Mouse (Mus musculus): ENCODE data around the gene Dupd1. TPM values are rescaled to one million over a fixed set of nuclear protein-coding genes. Genes with fewer than 3 reads are reported as not detected.

Dupd1 gene
- total RNA-seq, 2 experiments from 2014 or later: 0.42 TPM; not detected in 1

DNA sequence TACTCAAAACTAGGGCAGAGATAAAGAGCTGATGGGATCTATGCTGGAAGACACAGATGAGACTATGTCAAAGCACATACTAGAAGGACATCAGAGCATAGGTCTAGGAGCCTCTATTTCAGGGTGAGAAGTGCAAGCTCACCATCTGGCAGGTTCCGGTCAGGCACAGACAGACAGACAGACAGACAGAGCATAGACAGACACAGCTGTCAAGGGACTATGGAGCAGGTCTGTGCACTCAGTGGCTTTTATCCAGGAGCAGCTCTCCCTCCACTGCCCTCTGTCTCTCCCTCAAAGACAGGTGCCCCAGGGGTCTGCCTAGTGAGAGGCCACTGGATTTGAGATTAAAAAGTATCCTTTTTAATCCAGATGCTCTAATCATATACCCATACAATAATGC, 29.8 kb upstream of the Dupd1 start:
- TF ChIP-seq CTCF (conservative IDR thresholded peaks at IDR 0.05): no peak
- no peak overlapping the region for H3K4me3 ChIP-seq
- DNase-seq (ENCODE audit: low spot score in 2 of 2): no peak
- H3K27ac ChIP-seq: no peak overlapping the region

DNA sequence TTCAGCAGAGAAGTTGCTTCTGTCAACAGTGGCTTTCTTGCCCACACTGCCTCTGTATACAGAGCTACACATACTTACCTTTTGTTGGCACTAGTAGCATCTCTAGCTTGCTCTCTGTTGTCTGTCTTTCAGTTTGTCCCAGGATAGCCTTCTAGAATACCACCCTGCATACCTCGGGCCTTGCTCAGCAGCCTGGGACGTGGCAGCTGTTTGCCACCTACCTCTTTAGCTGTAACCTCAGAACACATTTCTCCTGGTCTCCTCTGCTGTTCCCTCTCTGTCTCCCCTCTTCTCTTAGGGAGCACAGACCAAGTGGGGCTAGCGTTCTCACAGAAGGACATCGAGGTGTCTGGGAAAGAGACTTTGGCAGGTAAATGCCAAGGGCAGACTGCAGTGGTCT, 28.1 kb upstream of the Dupd1 start:
- DNase-seq (ENCODE audit: low spot score in 2 of 2): no peak
- no peak overlapping the region for H3K4me3 ChIP-seq
- H3K27ac ChIP-seq: no peak overlapping the region
- TF ChIP-seq CTCF (conservative IDR thresholded peaks at IDR 0.05): no peak

DNA sequence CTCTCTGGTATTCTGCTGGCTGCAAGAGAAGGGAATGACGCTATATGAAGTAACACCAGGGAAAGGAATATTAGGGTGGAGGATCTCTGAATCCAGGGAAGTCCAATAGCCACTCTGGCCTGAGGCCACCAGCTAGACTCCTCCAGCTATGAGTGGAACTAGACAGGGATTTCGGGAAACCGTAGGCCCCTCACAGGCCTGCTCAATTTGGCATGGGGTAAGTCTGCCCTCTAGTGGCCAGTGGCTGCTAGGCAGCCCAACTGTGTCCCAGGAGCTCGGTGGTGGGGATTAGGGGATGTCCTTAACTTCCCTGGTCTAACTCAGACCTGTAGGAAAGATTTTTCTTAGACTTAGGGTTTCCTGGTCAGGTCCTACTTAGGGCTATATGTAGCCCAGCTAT, 27.4 kb upstream of the Dupd1 start:
- peak; percentile 100 for TF ChIP-seq CTCF (conservative IDR thresholded peaks at IDR 0.05)
- peak; percentile 72 to 94 for DNase-seq (ENCODE audit: low spot score in 2 of 2)
- Histone ChIP-seq H3K27ac (0 out of 2 replicates have a peak overlapping the region, but pooled peaks have one; percentile 7), H3K4me3 (no peak overlapping the region)

GRCm38 (mm10) chr14:21741314-21741713, 26.9 kb upstream of the Dupd1 start:
- 0 out of 2 replicates have a peak overlapping the region, but pooled peaks have one; percentile 7 for H3K27ac ChIP-seq
- no peak overlapping the region for H3K4me3 ChIP-seq
- no peak for TF ChIP-seq CTCF (conservative IDR thresholded peaks at IDR 0.05)
- no peak for DNase-seq (ENCODE audit: low spot score in 2 of 2)

DNA sequence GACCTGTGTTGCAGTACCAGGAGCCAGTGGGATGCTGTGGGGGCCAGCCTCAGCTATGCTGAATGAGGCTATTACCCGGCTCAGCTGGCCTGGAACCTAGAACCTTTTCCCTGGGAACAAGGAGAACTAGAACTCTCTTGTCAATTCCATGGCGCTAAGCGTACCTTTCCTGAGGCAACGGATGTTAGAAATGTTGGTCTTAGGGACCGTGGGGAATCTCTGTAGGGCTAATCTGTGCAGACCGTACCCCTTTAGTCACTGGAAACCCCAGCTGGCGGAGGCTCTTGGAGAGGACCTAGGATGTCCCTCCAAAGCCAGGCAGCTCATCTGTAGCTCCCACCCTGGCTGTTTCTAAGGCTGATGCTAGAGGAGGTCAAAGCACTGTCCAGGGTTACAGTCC, 26.0 kb upstream of the Dupd1 start:
- Histone ChIP-seq H3K4me3 (no peak overlapping the region), H3K27ac (no peak overlapping the region)
- DNase-seq (ENCODE audit: low spot score in 2 of 2): no peak
- TF ChIP-seq CTCF (conservative IDR thresholded peaks at IDR 0.05): no peak

GRCm38 (mm10) chr14:21733131-21733905, 18.9 kb upstream of the Dupd1 start:
- no peak overlapping the region for H3K4me3 ChIP-seq
- TF ChIP-seq CTCF (conservative IDR thresholded peaks at IDR 0.05): no peak
- no peak for DNase-seq (ENCODE audit: low spot score in 2 of 2)
- H3K27ac ChIP-seq: peak overlapping the region; percentile 37; the same call in 1 of the 2 replicates

DNA sequence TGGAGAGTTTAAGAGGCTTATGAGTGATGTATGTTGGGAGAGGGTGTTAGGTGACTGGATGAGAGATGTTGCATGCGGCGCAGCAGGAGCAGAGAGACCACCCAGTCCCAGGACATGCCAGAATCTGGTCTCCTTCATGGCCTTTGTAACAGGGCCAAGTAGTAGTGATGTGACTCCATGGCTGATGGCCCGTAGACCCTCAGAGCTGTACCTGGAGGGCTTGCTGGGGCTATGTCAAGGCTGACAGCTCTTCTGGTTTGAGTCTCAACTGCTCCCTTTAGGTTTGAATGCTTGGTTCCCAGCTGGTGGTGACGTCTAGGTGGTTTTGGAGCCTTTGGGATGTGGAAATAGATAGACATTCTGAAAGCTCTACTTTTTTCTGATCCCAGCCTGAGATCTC, 15.6 kb upstream of the Dupd1 start:
- DNase-seq (ENCODE audit: low spot score in 2 of 2): no peak
- Histone ChIP-seq H3K4me3 (no peak overlapping the region), H3K27ac (peak overlapping the region; percentile 89)
- TF ChIP-seq CTCF (conservative IDR thresholded peaks at IDR 0.05): no peak

DNA sequence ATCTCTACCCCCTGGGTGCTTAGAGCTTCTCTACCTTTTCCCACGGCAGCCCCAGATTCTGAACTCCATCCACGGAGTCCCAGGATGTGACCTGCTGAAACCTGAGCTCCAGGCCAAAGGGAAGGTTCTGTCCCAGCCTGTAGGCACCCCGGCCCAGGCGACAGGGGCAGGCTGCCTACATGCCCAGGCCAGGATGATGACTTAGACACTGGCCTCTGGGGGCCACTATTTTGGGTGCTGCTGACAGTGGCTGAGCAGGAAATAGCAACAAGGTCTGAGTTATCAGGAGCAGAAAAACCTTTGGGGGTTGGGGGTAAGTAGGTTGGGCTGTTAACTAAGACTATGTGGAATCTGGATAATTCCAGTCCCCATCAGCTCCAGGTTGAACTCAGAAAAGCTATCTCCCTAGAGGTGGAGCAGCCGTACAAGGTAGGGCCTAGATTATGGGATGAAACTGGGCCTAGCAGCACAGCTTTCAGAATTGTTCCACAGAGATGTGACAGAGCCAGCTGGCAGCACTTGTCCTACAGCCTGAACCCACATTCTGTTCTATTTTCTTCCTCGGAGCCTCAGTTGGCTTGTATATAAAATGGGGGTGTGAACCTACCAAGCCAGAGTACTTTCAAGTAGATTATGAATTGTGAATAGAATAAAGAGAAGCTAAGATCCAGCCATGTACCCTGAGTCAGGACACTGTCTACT, 14.8 kb upstream of the Dupd1 start:
- Histone ChIP-seq H3K4me3 (no peak overlapping the region), H3K27ac (peak overlapping the region; percentile 89)
- DNase-seq (ENCODE audit: low spot score in 2 of 2): peak in 1 of 2 experiments; percentile 61
- no peak for TF ChIP-seq CTCF (conservative IDR thresholded peaks at IDR 0.05)

DNA sequence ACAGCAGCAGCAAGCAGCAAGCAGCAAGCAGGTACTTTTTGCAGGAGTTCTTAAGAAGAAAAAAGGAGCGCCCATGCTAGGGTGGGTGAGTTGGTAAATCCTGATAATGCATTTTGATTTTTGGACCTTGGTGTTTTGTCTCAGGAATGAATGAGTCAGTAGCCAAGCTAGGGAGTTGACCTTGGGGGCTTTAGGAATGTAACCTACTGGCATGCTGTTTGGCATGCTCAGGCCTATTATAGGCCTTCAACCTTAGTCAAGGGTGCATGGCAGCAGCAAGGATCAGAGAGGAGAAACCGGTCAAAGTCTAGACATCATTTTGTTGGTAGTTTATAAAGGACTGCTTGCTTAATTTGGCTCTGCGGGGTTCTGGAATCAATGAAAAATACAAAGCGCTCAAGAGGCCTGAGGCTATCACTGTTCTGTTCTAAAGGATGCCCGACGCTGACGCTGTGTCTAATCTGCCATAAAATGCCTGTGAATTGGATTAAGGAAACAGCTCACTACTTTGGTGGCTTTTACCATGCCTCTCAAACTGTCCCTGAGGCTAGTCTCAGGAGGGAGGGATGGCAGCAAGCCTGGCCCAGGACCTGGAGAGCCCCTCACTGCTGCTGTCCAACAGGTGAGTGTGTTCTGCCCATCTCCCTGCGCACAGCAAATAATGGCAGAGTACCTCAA, 7.8 kb upstream of the Dupd1 start:
- no peak for DNase-seq (ENCODE audit: low spot score in 2 of 2)
- no peak overlapping the region for H3K27ac ChIP-seq
- TF ChIP-seq CTCF (conservative IDR thresholded peaks at IDR 0.05): no peak
- no peak overlapping the region for H3K4me3 ChIP-seq

DNA sequence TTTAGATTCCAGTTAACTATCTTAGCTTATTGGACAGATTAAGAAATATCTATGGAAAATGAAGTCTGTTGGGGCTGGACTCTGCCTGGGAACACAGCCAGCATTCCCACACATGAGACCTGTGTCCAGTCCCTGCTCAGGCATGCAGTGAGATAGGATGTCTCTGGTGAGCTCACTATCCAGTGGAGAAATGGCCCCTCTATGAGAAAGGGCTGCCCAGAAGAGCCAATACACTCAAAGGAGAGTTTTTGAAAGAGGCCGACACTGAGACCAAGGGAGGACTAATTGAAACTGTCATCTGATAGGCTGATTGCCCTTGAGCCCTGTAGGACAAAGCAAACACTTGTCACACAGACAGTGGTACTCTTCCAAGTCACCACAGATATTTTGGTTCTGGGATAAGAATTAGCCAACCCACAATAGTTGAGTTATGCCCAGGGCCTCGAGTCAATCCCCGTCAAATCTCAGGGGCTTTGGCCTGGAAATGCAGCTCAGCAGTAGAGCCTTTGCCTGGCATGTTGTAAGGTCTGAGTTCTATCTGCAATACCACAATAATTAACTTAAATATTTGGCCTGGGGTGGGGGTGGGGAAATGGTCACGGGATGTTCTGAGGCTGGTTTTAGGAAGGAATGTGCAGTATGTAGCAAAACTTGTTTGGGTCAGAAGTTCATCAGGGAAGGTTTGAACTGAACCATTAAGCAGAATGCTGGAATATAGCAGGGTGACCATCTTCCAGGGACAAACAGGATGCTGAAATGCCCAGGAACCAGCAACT, 6.2 kb upstream of the Dupd1 start:
- TF ChIP-seq CTCF (conservative IDR thresholded peaks at IDR 0.05): no peak
- Histone ChIP-seq H3K27ac (no peak overlapping the region), H3K4me3 (no peak overlapping the region)
- DNase-seq (ENCODE audit: low spot score in 2 of 2): no peak

- no peak for TF ChIP-seq CTCF (conservative IDR thresholded peaks at IDR 0.05)
- no peak for DNase-seq (ENCODE audit: low spot score in 2 of 2)
- Histone ChIP-seq H3K4me3 (no peak overlapping the region), H3K27ac (no peak overlapping the region)
These were observed 5.4 kb upstream of the Dupd1 start for GRCm38 (mm10) chr14:21719646-21720383.

DNA sequence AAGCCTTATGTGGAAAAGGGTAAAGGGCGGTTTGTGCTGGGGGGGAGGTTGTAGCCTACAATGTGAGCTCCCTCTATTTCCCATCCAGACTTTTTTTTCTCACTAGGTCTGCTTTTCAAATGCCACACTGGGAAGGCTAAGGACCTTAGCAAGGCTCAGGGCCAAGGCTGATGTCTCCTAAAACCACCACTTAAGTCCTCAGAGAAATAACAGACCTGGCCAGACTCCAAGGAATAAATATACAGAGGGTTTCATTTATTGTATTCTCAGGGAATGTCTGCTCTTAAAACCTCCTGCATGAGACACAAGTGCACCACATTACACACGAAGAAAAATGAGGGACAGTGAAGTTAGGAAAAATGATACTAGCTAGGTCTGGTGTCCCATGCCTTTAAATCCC, 3.1 kb downstream of the Dupd1 start:
- DNase-seq (ENCODE audit: low spot score in 2 of 2): no peak
- Histone ChIP-seq H3K27ac (0 out of 2 replicates have a peak overlapping the region, but pooled peaks have one; percentile 14), H3K4me3 (no peak overlapping the region)
- no peak for TF ChIP-seq CTCF (conservative IDR thresholded peaks at IDR 0.05)

Measured in layer of hippocampus, adult 2 months (tissue).